Mouse (Mus musculus): ENCODE results near the gene 1700086D15Rik.

- TF ChIP-seq CTCF (IDR thresholded peaks at IDR 0.05; ENCODE audit: low read depth) (no peak), EP300 (optimal IDR thresholded peaks at IDR 0.05) (no peak)
Measured at GRCm38 (mm10) chr11:65158658-65158990, 1.1 kb downstream of the 1700086D15Rik start.
